Mouse (Mus musculus) megakaryocyte, adult 5-6 weeks (primary cell): Measurements from ENCODE around the gene Hebp1. TPM values are rescaled to one million over a fixed set of nuclear protein-coding genes. Genes with fewer than 3 reads are reported as not detected.
A peak's percentile ranks its signal among the peaks of the same experiment; 100 is the strongest.

ENCODE experiments used
- ATAC-seq: 2 replicates; pipeline ENCODE4 v1.8.0; 2016; ENCODE audit warnings: mild to moderate bottlenecking, inconsistent platforms; ENCODE audit not compliant: poor library complexity, severe bottlenecking
- total RNA-seq, 2 experiments: library from RNA; stranded (forward) in 1 of 2; stranded (reverse) in 1 of 2; fragments of 153-499, 151-499 nt in 1 of 2; fragments of 221-1000, 200-1000 nt in 1 of 2; gene quantifications; 2 replicates each; pipeline versions ENCODE4 v1.2.3 to v1.2.4; 2015 to 2017

Hebp1 gene
- total RNA-seq, 2 experiments from 2014 or later = 2.5 to 10.8 TPM

- ATAC-seq = no peak
These were observed 32.6 kb downstream of the Hebp1 start for GRCm38 (mm10) chr6:135165191-135165590.

GRCm38 (mm10) chr6:135162861-135163260 is 35.0 kb downstream of the Hebp1 start:
- no peak for ATAC-seq

- ATAC-seq = no peak
These were observed 35.5 kb downstream of the Hebp1 start for GRCm38 (mm10) chr6:135162311-135162710.

- peak; percentile 77 for ATAC-seq
These were observed 36.5 kb downstream of the Hebp1 start for GRCm38 (mm10) chr6:135161356-135161755.

- ATAC-seq = no peak
These were observed 39.3 kb downstream of the Hebp1 start for GRCm38 (mm10) chr6:135158509-135158908.

GRCm38 (mm10) chr6:135157496-135157895 is 40.3 kb downstream of the Hebp1 start:
- no peak for ATAC-seq

- ATAC-seq = no peak
These were observed 41.2 kb downstream of the Hebp1 start for GRCm38 (mm10) chr6:135156597-135156996.

GRCm38 (mm10) chr6:135153719-135154118 is 44.1 kb downstream of the Hebp1 start:
- no peak for ATAC-seq

- peak; percentile 85 for ATAC-seq
These were observed 47.5 kb downstream of the Hebp1 start for GRCm38 (mm10) chr6:135150311-135150710.

- ATAC-seq = no peak
These were observed 48.1 kb downstream of the Hebp1 start for GRCm38 (mm10) chr6:135149722-135150121.

- no peak for ATAC-seq
These were observed 48.6 kb downstream of the Hebp1 start for GRCm38 (mm10) chr6:135149175-135149574.

- peak; percentile 65 for ATAC-seq
These were observed 49.3 kb downstream of the Hebp1 start for GRCm38 (mm10) chr6:135148506-135148905.

- no peak for ATAC-seq
These were observed 51.8 kb downstream of the Hebp1 start for GRCm38 (mm10) chr6:135145976-135146375.

- ATAC-seq = 0 out of 2 replicates have a peak, but pooled peaks have one; percentile 55
These were observed 53.3 kb downstream of the Hebp1 start for GRCm38 (mm10) chr6:135144516-135144915.

GRCm38 (mm10) chr6:135143151-135143550 is 54.7 kb downstream of the Hebp1 start:
- no peak for ATAC-seq

- no peak for ATAC-seq
These were observed 56.2 kb downstream of the Hebp1 start for GRCm38 (mm10) chr6:135141451-135142147.

- no peak for ATAC-seq
These were observed 59.1 kb downstream of the Hebp1 start for GRCm38 (mm10) chr6:135138746-135139145.

- no peak for ATAC-seq
These were observed 59.6 kb downstream of the Hebp1 start for GRCm38 (mm10) chr6:135138207-135138606.

- ATAC-seq = no peak
These were observed 60.1 kb downstream of the Hebp1 start for GRCm38 (mm10) chr6:135137736-135138135.

GRCm38 (mm10) chr6:135136439-135137161 is 61.2 kb downstream of the Hebp1 start:
- ATAC-seq = no peak

- ATAC-seq = peak; percentile 40; the same call in 1 of the 2 replicates
These were observed 62.1 kb downstream of the Hebp1 start for GRCm38 (mm10) chr6:135135735-135136134.

GRCm38 (mm10) chr6:135133486-135133885 is 64.3 kb downstream of the Hebp1 start:
- ATAC-seq = no peak
